Mouse (Mus musculus) R1 (cell line): Measurements from ENCODE around the gene D130043K22Rik.

Experiments used
- DNase-seq: peaks from one replicate; pipeline ENCODE4 v3.0.0-alpha.2; 2018; ENCODE audit warnings: low read depth, low spot score

D130043K22Rik gene

GRCm38 (mm10) chr13:24831353-24832130, 13.4 kb upstream of the D130043K22Rik start, which contains the start of the genes Acot13 and Tdp2:
TSS of gene Acot13 (minus strand) at chr13:24831540.
TSS of gene Tdp2 (plus strand) at chr13:24831679.
- DNase-seq, result peak; percentile 97

- DNase-seq, result no peak
Measured at GRCm38 (mm10) chr13:24832131-24832810, 12.7 kb upstream of the D130043K22Rik start.

- no peak for DNase-seq
Measured at GRCm38 (mm10) chr13:24832811-24833155, 12.2 kb upstream of the D130043K22Rik start.

GRCm38 (mm10) chr13:24837765-24838164, 7.2 kb upstream of the D130043K22Rik start:
- DNase-seq, result peak; percentile 61

- no peak for DNase-seq
Measured at GRCm38 (mm10) chr13:24839831-24840230, 5.1 kb upstream of the D130043K22Rik start.

GRCm38 (mm10) chr13:24841702-24842101, 3.2 kb upstream of the D130043K22Rik start:
- no peak for DNase-seq

- no peak for DNase-seq
Measured at GRCm38 (mm10) chr13:24849318-24849717, 4.4 kb downstream of the D130043K22Rik start.

GRCm38 (mm10) chr13:24851989-24852388, 7.1 kb downstream of the D130043K22Rik start:
- DNase-seq, result no peak

- no peak for DNase-seq
Measured at GRCm38 (mm10) chr13:24852570-24852969, 7.6 kb downstream of the D130043K22Rik start.

- no peak for DNase-seq
Measured at GRCm38 (mm10) chr13:24859115-24859514, 14.2 kb downstream of the D130043K22Rik start.

- DNase-seq, result peak; percentile 58
Measured at GRCm38 (mm10) chr13:24861084-24861483, 16.1 kb downstream of the D130043K22Rik start.

- DNase-seq, result no peak
Measured at GRCm38 (mm10) chr13:24862021-24862420, 17.1 kb downstream of the D130043K22Rik start.

- DNase-seq, result peak; percentile 84
Measured at GRCm38 (mm10) chr13:24862520-24862919, 17.6 kb downstream of the D130043K22Rik start.

- peak; percentile 61 for DNase-seq
Measured at GRCm38 (mm10) chr13:24866430-24867402, 21.8 kb downstream of the D130043K22Rik start.

- DNase-seq, result peak; percentile 62
Measured at GRCm38 (mm10) chr13:24867789-24868188, 22.9 kb downstream of the D130043K22Rik start.

GRCm38 (mm10) chr13:24868233-24868632, 23.3 kb downstream of the D130043K22Rik start:
- DNase-seq, result no peak

- DNase-seq, result no peak
Measured at GRCm38 (mm10) chr13:24879359-24880040, 34.6 kb downstream of the D130043K22Rik start.

GRCm38 (mm10) chr13:24880208-24880607, 35.3 kb downstream of the D130043K22Rik start:
- DNase-seq, result no peak

GRCm38 (mm10) chr13:24880704-24881103, 35.8 kb downstream of the D130043K22Rik start:
- no peak for DNase-seq

GRCm38 (mm10) chr13:24882411-24882810, 37.5 kb downstream of the D130043K22Rik start:
- DNase-seq, result no peak

- DNase-seq, result no peak
Measured at GRCm38 (mm10) chr13:24889554-24889953, 44.6 kb downstream of the D130043K22Rik start.
